8 mouse cellular contexts compared by ENCODE assay signal in the genomic region with DNA sequence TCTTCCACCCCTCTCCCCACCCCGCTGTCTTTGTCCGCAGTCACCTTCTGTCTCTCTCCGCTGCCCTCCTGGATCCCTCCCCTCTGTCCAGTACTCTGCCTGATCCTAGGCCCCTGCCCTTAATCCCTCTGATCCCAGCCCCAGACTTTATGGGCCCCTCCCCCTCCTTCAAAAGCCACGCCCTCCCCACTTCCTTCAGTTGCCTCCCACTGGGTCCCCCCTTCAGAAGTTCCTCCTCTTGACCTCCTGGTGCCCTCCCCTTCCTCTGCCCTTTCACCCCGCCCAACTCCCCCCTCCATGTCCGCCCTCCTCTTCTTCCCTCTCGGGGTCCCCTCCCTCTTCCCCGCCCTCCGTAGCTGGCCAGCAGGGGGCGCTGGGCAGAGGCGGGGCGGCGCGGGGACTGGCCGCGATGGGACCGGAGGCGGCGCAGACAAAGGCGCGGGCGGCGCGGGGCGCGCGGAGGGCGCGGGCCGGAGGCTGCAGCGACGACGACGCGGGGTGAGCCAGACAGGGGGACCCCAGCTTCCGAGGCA. TPM values are rescaled to one million over a fixed set of nuclear protein-coding genes. Genes with fewer than 3 reads are reported as not detected.
DNase-seq lines count a peak whose midpoint lies in the region; ATAC-seq lines count a peak whose summit lies in the region.

A gene (plus strand): TSS at position 225 of the 533 bp plus-strand sequence.

- H3K27me3 ChIP-seq in embryonic facial prominence, embryonic 15.5 days: no peaks in the 10 kb centered on the region
- H3K27me3 ChIP-seq in kidney, embryonic 14.5 days (ENCODE audit: control insufficient read depth, insufficient read depth, low read length): no peaks in the 10 kb centered on the region
- H3K27me3 ChIP-seq in limb, embryonic 15.5 days: no peaks in the 10 kb centered on the region

- peak; percentile 90 for ATAC-seq in embryonic facial prominence, embryonic 15.5 days (ENCODE audit: insufficient number of reproducible peaks, low FRiP score, low TSS enrichment, low read depth)
- ATAC-seq in kidney, embryonic 14.5 days (ENCODE audit: low FRiP score, low TSS enrichment): peak; percentile 92
- peak; percentile 83 for ATAC-seq in limb, embryonic 15.5 days (ENCODE audit: insufficient number of reproducible peaks, low FRiP score, low TSS enrichment, low read depth)

- peak within 1 kb of the TSS; percentile 84 for H3K27ac ChIP-seq in embryonic facial prominence, embryonic 15.5 days (replicated peaks)
- peak within 1 kb of the TSS; percentile 81 for H3K27ac ChIP-seq in kidney, embryonic 14.5 days (ENCODE audit: low read depth, low read length)
- H3K27ac ChIP-seq in limb, embryonic 15.5 days: peak within 1 kb of the TSS; percentile 87

- DNase-seq in 3T3-L1 (ENCODE audit: low read depth, low spot score): peak; percentile 78
- DNase-seq in adrenal gland, postnatal 4 days (ENCODE audit: low spot score in 2 of 2): peak; percentile 74 to 86
- peak; percentile 92 to 95 for DNase-seq in heart, adult 9 months (ENCODE audit: low spot score in 2 of 2)
- DNase-seq in monocyte, adult 2 months (ENCODE audit: low read depth in 1 of 2, low spot score in 2 of 2): peak; percentile 60 to 83
- peak; percentile 92 to 93 for DNase-seq in spleen, postnatal 36 days (ENCODE audit: low spot score in 2 of 2)

- H3K9me3 ChIP-seq in embryonic facial prominence, embryonic 15.5 days (replicated peaks): no peaks in the 10 kb centered on the region
- H3K9me3 ChIP-seq in kidney, embryonic 14.5 days (ENCODE audit: control insufficient read depth, low read length): no peaks in the 10 kb centered on the region
- no peaks in the 10 kb centered on the region for H3K9me3 ChIP-seq in limb, embryonic 15.5 days

- peaks cover 34% of the 10 kb centered on the region for H3K4me1 ChIP-seq in embryonic facial prominence, embryonic 15.5 days
- H3K4me1 ChIP-seq in kidney, embryonic 14.5 days (ENCODE audit: control insufficient read depth, insufficient read depth, low read length): peaks cover 21% of the 10 kb centered on the region
- peaks cover 22% of the 10 kb centered on the region for H3K4me1 ChIP-seq in limb, embryonic 15.5 days

- H3K4me2 ChIP-seq in embryonic facial prominence, embryonic 15.5 days (replicated peaks): peak within 1 kb of the TSS; percentile 90
- peak within 1 kb of the TSS; percentile 79 for H3K4me2 ChIP-seq in kidney, embryonic 14.5 days (replicated peaks; ENCODE audit: low read depth, low read length)
- H3K4me2 ChIP-seq in limb, embryonic 15.5 days: peak within 1 kb of the TSS; percentile 79

- H3K9ac ChIP-seq in embryonic facial prominence, embryonic 15.5 days: peak within 1 kb of the TSS; percentile 96
- H3K9ac ChIP-seq in kidney, embryonic 14.5 days (ENCODE audit: low read depth, low read length): peak within 1 kb of the TSS; percentile 99
- H3K9ac ChIP-seq in limb, embryonic 15.5 days: peak within 1 kb of the TSS; percentile 87

- WGBS in embryonic facial prominence, embryonic 15.5 days: 2% methylated on average over 34 of the region's 36 CpGs
- WGBS in kidney, embryonic 14.5 days: 1% methylated on average over 36 of the region's 36 CpGs
- WGBS in limb, embryonic 15.5 days: 3% methylated on average over 27 of the region's 36 CpGs

- H3K36me3 ChIP-seq in embryonic facial prominence, embryonic 15.5 days: peaks cover 27% of the 10 kb centered on the region
- H3K36me3 ChIP-seq in kidney, embryonic 14.5 days (ENCODE audit: control insufficient read depth, insufficient read depth, low read length): peaks cover 30% of the 10 kb centered on the region
- peaks cover 32% of the 10 kb centered on the region for H3K36me3 ChIP-seq in limb, embryonic 15.5 days

- H3K4me3 ChIP-seq in embryonic facial prominence, embryonic 15.5 days (replicated peaks): peak within 1 kb of the TSS; percentile 90
- H3K4me3 ChIP-seq in kidney, embryonic 14.5 days (ENCODE audit: low read length): peak within 1 kb of the TSS; percentile 96
- H3K4me3 ChIP-seq in limb, embryonic 15.5 days: peak within 1 kb of the TSS; percentile 86

RNA-seq across cellular contexts. Expression of the gene that starts here (rescaled TPM):
- 10 to 100 TPM; 44.8 to 50.6 TPM for total RNA-seq in adrenal gland, postnatal 4 days (2021)
- polyA plus RNA-seq in embryonic facial prominence, embryonic 15.5 days (2015; fragmentation: Nextera tagmentation; extraction: Ambion mirVana): 43.2 and 49.4 TPM in 2 replicates
- 54.5 and 70.2 TPM in 2 replicates for polyA plus RNA-seq in kidney, embryonic 14.5 days (2014; fragmentation: Nextera tagmentation; extraction: Ambion mirVana)
- polyA plus RNA-seq in limb, embryonic 15.5 days (2015; fragmentation: Nextera tagmentation; extraction: Ambion mirVana): 36.0 and 40.7 TPM in 2 replicates

Comparison
In these comparisons a context has a peak if more than half of its experiments do, and no peak if none do; other contexts are left out.
1. Peak in every context shown above with its lines: DNase-seq, ATAC-seq, H3K4me3 ChIP-seq and H3K27ac ChIP-seq.